Mouse (Mus musculus): ENCODE data around the gene Hs6st1. TPM values are rescaled to one million over a fixed set of nuclear protein-coding genes. Genes with fewer than 3 reads are reported as not detected.
"Not testable (repeated sequence)": the region's sequence is repeated elsewhere in the genome, so short reads cannot be mapped to it uniquely, and the experiment has no call there.

Gene Hs6st1
- 3.5 and 5.7 TPM in 2 replicates for polyA plus RNA-seq (2016; fragmentation: Nextera tagmentation; extraction: Ambion mirVana)

GRCm38 (mm10) chr1:36068076-36068475, at the start of gene Hs6st1:
Gene Hs6st1 (plus strand): TSS chr1:36068400.
- Histone ChIP-seq H3K36me3 (peaks cover 14% of the 10 kb centered on the region), H3K27me3 (ENCODE audit: insufficient read depth, poor library complexity, severe bottlenecking) (peaks cover 8% of the 10 kb centered on the region; the same call in 1 of the 2 replicates), H3K27ac (peak within 1 kb of the TSS; percentile 90), H3K4me1 (peaks cover 80% of the 10 kb centered on the region), H3K4me3 (peak within 1 kb of the TSS; percentile 85), H3K9me3 (no peaks in the 10 kb centered on the region)
- peak; percentile 94 for DNase-seq (ENCODE audit: low spot score)
- under 1% methylated on average over 55 of the region's 55 CpGs for WGBS

- Histone ChIP-seq H3K4me1 (peaks cover 36% of the 10 kb centered on the region), H3K27me3 (ENCODE audit: insufficient read depth, poor library complexity, severe bottlenecking) (no peaks in the 10 kb centered on the region), H3K36me3 (no peaks in the 10 kb centered on the region), H3K4me3 (no peak overlapping the region), H3K9me3 (no peaks in the 10 kb centered on the region), H3K27ac (peak overlapping the region; percentile 84)
- 92% methylated on average over 4 of the region's 4 CpGs for WGBS
- DNase-seq (ENCODE audit: low spot score), result no peak
Observed at GRCm38 (mm10) chr1:36018617-36019016, 49.6 kb upstream of the Hs6st1 start.

GRCm38 (mm10) chr1:36019161-36019560, 49.0 kb upstream of the Hs6st1 start:
- Histone ChIP-seq H3K27ac (peak overlapping the region; percentile 84), H3K36me3 (no peaks in the 10 kb centered on the region), H3K4me3 (no peak overlapping the region), H3K27me3 (ENCODE audit: insufficient read depth, poor library complexity, severe bottlenecking) (no peaks in the 10 kb centered on the region), H3K4me1 (peaks cover 31% of the 10 kb centered on the region), H3K9me3 (no peaks in the 10 kb centered on the region)
- 83% methylated on average over 2 of the region's 2 CpGs for WGBS
- no peak for DNase-seq (ENCODE audit: low spot score)

- no peaks in the 10 kb centered on the region for H3K36me3 ChIP-seq
- no peaks in the 10 kb centered on the region for H3K27me3 ChIP-seq (ENCODE audit: insufficient read depth, poor library complexity, severe bottlenecking)
- peak; percentile 55 for DNase-seq (ENCODE audit: low spot score)
- H3K4me1 ChIP-seq, result peaks cover 29% of the 10 kb centered on the region
- H3K4me3 ChIP-seq, result no peak overlapping the region
- H3K27ac ChIP-seq, result no peak overlapping the region
- WGBS, result 98% methylated on average over 4 of the region's 4 CpGs
- no peaks in the 10 kb centered on the region for H3K9me3 ChIP-seq
Observed at GRCm38 (mm10) chr1:36020315-36020714, 47.9 kb upstream of the Hs6st1 start.

- Histone ChIP-seq H3K4me3 (no peak overlapping the region), H3K36me3 (no peaks in the 10 kb centered on the region), H3K27me3 (ENCODE audit: insufficient read depth, poor library complexity, severe bottlenecking) (no peaks in the 10 kb centered on the region), H3K4me1 (peaks cover 13% of the 10 kb centered on the region), H3K9me3 (no peaks in the 10 kb centered on the region), H3K27ac (peak overlapping the region; percentile 31)
- 23% methylated on average over 10 of the region's 10 CpGs for WGBS
- DNase-seq (ENCODE audit: low spot score), result no peak
Observed at GRCm38 (mm10) chr1:36030421-36030821, 37.8 kb upstream of the Hs6st1 start.

DNA sequence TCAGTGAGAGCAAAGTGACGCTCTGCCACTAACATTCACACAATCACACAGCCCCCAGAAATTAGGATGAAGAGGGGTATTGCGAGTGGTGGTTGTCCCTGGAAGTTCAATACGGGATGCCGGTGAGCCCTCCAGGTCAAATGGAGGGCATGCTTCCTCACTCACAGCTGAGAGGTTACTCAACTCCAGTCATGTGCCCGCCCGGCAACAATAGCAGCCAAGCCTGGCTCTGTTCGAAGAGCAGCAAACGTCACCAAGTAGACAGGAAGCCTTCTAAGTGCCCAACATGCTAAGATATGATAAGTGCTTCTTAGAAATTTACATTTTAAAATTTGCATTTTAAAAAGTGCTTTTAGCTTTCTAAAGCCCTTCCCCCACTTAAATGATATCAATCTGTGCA, 29.4 kb upstream of the Hs6st1 start:
- Histone ChIP-seq H3K4me1 (0 out of 2 replicates have a peak, but pooled peaks cover 3% of the 10 kb centered on the region), H3K4me3 (no peak overlapping the region), H3K36me3 (no peaks in the 10 kb centered on the region), H3K9me3 (peaks cover 3% of the 10 kb centered on the region; the same call in 1 of the 2 replicates), H3K27ac (no peak overlapping the region; the same call in 1 of the 2 replicates), H3K27me3 (ENCODE audit: insufficient read depth, poor library complexity, severe bottlenecking) (no peaks in the 10 kb centered on the region)
- DNase-seq (ENCODE audit: low spot score), result no peak
- 80% methylated on average over 8 of the region's 8 CpGs for WGBS

DNA sequence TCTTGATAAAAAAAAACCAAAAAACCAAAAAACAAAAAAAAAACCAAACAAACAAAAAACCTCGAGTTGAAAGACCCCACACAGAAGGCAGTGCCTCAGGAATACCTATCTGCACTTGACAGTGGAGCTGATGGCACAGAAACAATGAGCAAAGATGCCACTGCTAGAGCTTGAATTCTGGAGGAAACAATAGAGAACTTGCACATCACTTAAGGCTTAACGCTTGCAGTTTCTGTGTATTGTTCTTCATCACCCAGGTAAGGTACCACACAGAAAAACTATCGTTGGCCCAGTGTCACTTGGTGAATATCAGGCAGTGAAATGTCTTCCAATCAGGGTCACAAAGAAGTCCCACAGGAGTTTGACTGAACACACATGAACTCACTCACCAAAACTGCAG, 26.1 kb upstream of the Hs6st1 start:
- Histone ChIP-seq H3K4me1 (0 out of 2 replicates have a peak, but pooled peaks cover 3% of the 10 kb centered on the region), H3K36me3 (no peaks in the 10 kb centered on the region), H3K27me3 (ENCODE audit: insufficient read depth, poor library complexity, severe bottlenecking) (no peaks in the 10 kb centered on the region), H3K9me3 (peaks cover 3% of the 10 kb centered on the region; the same call in 1 of the 2 replicates), H3K4me3 (no peak overlapping the region), H3K27ac (no peak overlapping the region)
- DNase-seq (ENCODE audit: low spot score), result no peak
- WGBS, result 81% methylated on average over 3 of the region's 3 CpGs

DNA sequence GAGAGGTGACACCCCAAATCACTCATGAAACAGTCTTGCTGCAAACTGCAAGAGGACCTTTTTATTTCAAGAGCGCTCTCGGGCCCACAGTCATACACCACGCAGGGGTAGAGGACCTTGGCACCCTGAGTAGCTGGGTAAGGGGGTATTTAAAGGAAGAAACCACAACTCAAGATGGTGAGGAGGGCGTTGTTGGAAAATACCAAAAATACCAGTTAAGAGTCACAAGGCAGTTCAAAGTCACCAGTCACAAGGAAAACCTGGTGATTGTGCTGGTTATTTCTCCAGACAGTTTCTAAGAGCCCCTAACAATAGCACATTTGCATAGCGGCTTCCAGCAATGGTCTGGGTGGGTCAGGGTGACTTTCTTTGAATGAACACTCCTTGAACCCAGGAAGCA, 24.4 kb upstream of the Hs6st1 start:
- H3K9me3 ChIP-seq; H3K4me1 ChIP-seq; H3K27me3 ChIP-seq (ENCODE audit: insufficient read depth, poor library complexity, severe bottlenecking); DNase-seq (ENCODE audit: low spot score); H3K4me3 ChIP-seq; H3K36me3 ChIP-seq; H3K27ac ChIP-seq: not testable (repeated sequence)
- 88% methylated on average over 5 of the region's 5 CpGs for WGBS

DNA sequence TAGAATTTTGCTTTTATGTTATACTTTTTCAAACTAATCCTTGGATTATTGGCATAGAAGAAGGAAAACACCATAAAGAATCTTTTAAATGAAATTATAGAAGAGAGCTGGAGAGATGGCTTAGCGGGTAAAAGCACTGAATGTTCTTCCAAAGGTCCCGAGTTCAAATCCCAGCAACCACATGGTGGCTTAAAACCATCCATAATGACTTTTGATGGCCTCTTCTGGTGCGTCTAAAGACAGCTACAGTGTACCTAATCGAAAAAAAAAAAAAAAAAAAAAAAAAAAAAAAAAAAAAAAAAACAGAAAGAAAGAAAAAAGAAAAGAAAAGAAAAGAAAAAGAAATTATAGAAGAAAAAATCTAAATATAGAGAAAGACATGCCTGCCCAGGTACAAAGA, 23.9 kb upstream of the Hs6st1 start:
- Histone ChIP-seq H3K27ac (no peak overlapping the region), H3K4me1 (no peaks in the 10 kb centered on the region), H3K27me3 (ENCODE audit: insufficient read depth, poor library complexity, severe bottlenecking) (no peaks in the 10 kb centered on the region), H3K9me3 (peaks cover 3% of the 10 kb centered on the region; the same call in 1 of the 2 replicates), H3K36me3 (no peaks in the 10 kb centered on the region), H3K4me3 (no peak overlapping the region)
- 81% methylated on average over 4 of the region's 4 CpGs for WGBS
- no peak for DNase-seq (ENCODE audit: low spot score)

GRCm38 (mm10) chr1:36052672-36053071, 15.5 kb upstream of the Hs6st1 start:
- no peaks in the 10 kb centered on the region for H3K27me3 ChIP-seq (ENCODE audit: insufficient read depth, poor library complexity, severe bottlenecking)
- H3K4me3 ChIP-seq, result no peak overlapping the region
- no peak overlapping the region for H3K27ac ChIP-seq
- WGBS, result 84% methylated on average over 5 of the region's 5 CpGs
- DNase-seq (ENCODE audit: low spot score), result peak; percentile 58
- H3K4me1 ChIP-seq, result no peaks in the 10 kb centered on the region
- no peaks in the 10 kb centered on the region for H3K9me3 ChIP-seq
- H3K36me3 ChIP-seq, result no peaks in the 10 kb centered on the region

- DNase-seq (ENCODE audit: low spot score), result peak; percentile 20
- H3K27ac ChIP-seq, result no peak overlapping the region
- 94% methylated on average over 2 of the region's 2 CpGs for WGBS
- no peaks in the 10 kb centered on the region for H3K9me3 ChIP-seq
- H3K4me3 ChIP-seq, result no peak overlapping the region
- no peaks in the 10 kb centered on the region for H3K4me1 ChIP-seq
- no peaks in the 10 kb centered on the region for H3K27me3 ChIP-seq (ENCODE audit: insufficient read depth, poor library complexity, severe bottlenecking)
- no peaks in the 10 kb centered on the region for H3K36me3 ChIP-seq
Observed at GRCm38 (mm10) chr1:36053566-36053965, 14.6 kb upstream of the Hs6st1 start.

DNA sequence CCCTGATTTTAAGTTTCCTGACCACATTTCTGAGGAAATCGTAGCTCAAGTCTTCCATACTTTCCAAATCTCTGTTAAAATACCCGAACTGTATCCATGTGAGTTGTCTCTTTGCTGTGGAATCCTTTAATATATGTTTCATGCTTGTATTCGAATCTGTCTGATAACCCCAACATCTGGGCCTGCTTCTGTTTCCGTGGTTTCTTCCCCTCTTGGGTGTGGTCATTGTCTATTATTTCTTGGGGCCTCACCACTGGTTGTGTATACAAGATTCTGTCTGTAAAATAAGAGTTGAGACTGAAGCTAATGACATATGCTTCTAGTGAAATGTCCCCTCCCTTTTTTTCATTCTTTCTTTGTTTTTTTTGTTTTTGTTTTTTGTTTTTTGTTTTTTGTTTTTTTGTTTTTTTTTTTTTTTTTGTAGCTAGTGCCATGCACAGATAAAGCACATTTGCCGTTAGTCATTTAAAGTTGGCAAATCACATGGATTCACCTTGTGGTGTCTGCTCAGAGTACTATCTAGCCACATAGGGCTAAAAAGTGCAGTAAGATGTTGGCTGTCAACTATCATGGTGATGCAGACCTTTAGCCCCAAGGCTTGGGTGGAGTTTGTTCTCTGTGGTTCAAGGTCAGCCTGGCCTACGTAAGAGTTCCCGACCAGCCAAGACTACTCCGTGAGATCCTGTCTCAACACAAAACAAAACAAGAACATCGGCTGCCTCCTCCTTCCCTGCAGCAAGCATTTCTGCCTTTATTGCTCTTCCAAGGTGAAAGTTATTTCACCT, 13.8 kb upstream of the Hs6st1 start:
- Histone ChIP-seq H3K4me3 (no peak overlapping the region), H3K9me3 (no peaks in the 10 kb centered on the region), H3K36me3 (no peaks in the 10 kb centered on the region), H3K27me3 (ENCODE audit: insufficient read depth, poor library complexity, severe bottlenecking) (no peaks in the 10 kb centered on the region), H3K4me1 (0 out of 2 replicates have a peak, but pooled peaks cover 6% of the 10 kb centered on the region), H3K27ac (no peak overlapping the region)
- DNase-seq (ENCODE audit: low spot score), result peak; percentile 28
- 77% methylated on average over 9 of the region's 9 CpGs for WGBS

GRCm38 (mm10) chr1:36054967-36055357, 13.2 kb upstream of the Hs6st1 start:
- no peaks in the 10 kb centered on the region for H3K27me3 ChIP-seq (ENCODE audit: insufficient read depth, poor library complexity, severe bottlenecking)
- H3K4me1 ChIP-seq, result peaks cover 11% of the 10 kb centered on the region
- peak; percentile 61 for DNase-seq (ENCODE audit: low spot score)
- no peak overlapping the region for H3K27ac ChIP-seq
- no peaks in the 10 kb centered on the region for H3K36me3 ChIP-seq
- no peak overlapping the region for H3K4me3 ChIP-seq
- WGBS, result 90% methylated on average over 7 of the region's 7 CpGs
- no peaks in the 10 kb centered on the region for H3K9me3 ChIP-seq

All from heart, embryonic 10.5 days (tissue).